Mouse (Mus musculus) midbrain, embryonic 12.5 days (tissue): ENCODE measurements at regions not wholly inside any gene's neighbourhood (a gene's known extent, or its start where the extent isn't known, plus 50 kb on each side); places are given as distances from the start of the nearest gene placed in this dataset.

Source experiments
- ATAC-seq: fragments of 200-750 bp; cut with Nextera tagmentation; 2 replicates; pipeline ENCODE4 v1.8.0; 2017; ENCODE audit warnings: low read depth, moderate TSS enrichment, moderate library complexity; ENCODE audit not compliant: low FRiP score
- H3K27ac ChIP-seq: fragments of 300-500 bp; sonication (generic); replicated peaks from 2 replicates; pipeline ENCODE4 v1.5.1; 2016; ENCODE audit warnings: mild to moderate bottlenecking
- H3K27me3 ChIP-seq: fragments of 300-500 bp; sonication (generic); 2 replicates; pipeline ENCODE4 v1.6.1; 2016; ENCODE audit warnings: mild to moderate bottlenecking
- H3K36me3 ChIP-seq: fragments of 300-500 bp; sonication (generic); 2 replicates; pipeline ENCODE4 v1.6.1; 2016
- H3K4me1 ChIP-seq: fragments of 300-500 bp; sonication (generic); 2 replicates; pipeline ENCODE4 v1.6.1; 2016
- H3K4me2 ChIP-seq: fragments of 300-500 bp; sonication (generic); replicated peaks from 2 replicates; pipeline ENCODE4 v1.6.1; 2016; ENCODE audit warnings: mild to moderate bottlenecking, moderate library complexity
- H3K4me3 ChIP-seq: fragments of 300-500 bp; sonication (generic); 2 replicates; pipeline ENCODE4 v1.5.1; 2016; ENCODE audit warnings: mild to moderate bottlenecking
- H3K9ac ChIP-seq: fragments of 300-500 bp; sonication (generic); replicated peaks from 2 replicates; pipeline ENCODE4 v1.6.1; 2016; ENCODE audit warnings: mild to moderate bottlenecking, moderate library complexity
- H3K9me3 ChIP-seq: fragments of 300-500 bp; sonication (generic); 2 replicates; pipeline ENCODE4 v1.6.1; 2016; ENCODE audit warnings: mild to moderate bottlenecking
- WGBS: fragments of 180-500 bp; shearing (Covaris S2); methylation state at CpG from one replicate; pipeline ENCODE4 v1.1.7; 2016; 5-methylcytosine and 5-hydroxymethylcytosine counted together

GRCm38 (mm10) chr16:51967051-51967845, 63.8 kb upstream of the Cblb start:
- Histone ChIP-seq H3K27me3 (no peaks in the 10 kb centered on the region), H3K9ac (no peak overlapping the region), H3K36me3 (no peaks in the 10 kb centered on the region), H3K4me1 (no peaks in the 10 kb centered on the region), H3K9me3 (no peaks in the 10 kb centered on the region), H3K27ac (no peak overlapping the region), H3K4me2 (no peak overlapping the region), H3K4me3 (no peak overlapping the region)
- no peak for ATAC-seq
- 93% methylated on average over 6 of the region's 6 CpGs for WGBS
